Mouse (Mus musculus) midbrain, embryonic 10.5 days (tissue): ENCODE results near the gene Dlgap1. TPM values are rescaled to one million over a fixed set of nuclear protein-coding genes. Genes with fewer than 3 reads are reported as not detected.
"Not testable (repeated sequence)": the region's sequence is repeated elsewhere in the genome, so short reads cannot be mapped to it uniquely, and the experiment has no call there.

ENCODE experiments used
- DNase-seq: peaks from one replicate; pipeline ENCODE4 v3.0.0-alpha.2; 2017; ENCODE audit warnings: low spot score
- H3K27ac ChIP-seq: fragments of 300-500 bp; sonication (generic); replicated peaks from 2 replicates; pipeline ENCODE4 v1.5.1; 2016; ENCODE audit warnings: mild to moderate bottlenecking
- H3K27me3 ChIP-seq: fragments of 300-500 bp; sonication (generic); 2 replicates; pipeline ENCODE4 v1.6.1; 2016; ENCODE audit warnings: low read depth, mild to moderate bottlenecking; ENCODE audit not compliant: poor library complexity, severe bottlenecking
- H3K36me3 ChIP-seq: fragments of 300-500 bp; sonication (generic); 2 replicates; pipeline ENCODE4 v1.6.1; 2016; ENCODE audit warnings: mild to moderate bottlenecking, moderate library complexity
- H3K4me1 ChIP-seq: fragments of 300-500 bp; sonication (generic); 2 replicates; pipeline ENCODE4 v1.6.1; 2016
- H3K4me3 ChIP-seq: fragments of 300-500 bp; sonication (generic); 2 replicates; pipeline ENCODE4 v1.5.1; 2016; ENCODE audit warnings: mild to moderate bottlenecking, moderate library complexity
- H3K9me3 ChIP-seq: fragments of 300-500 bp; sonication (generic); replicated peaks from 2 replicates; pipeline ENCODE4 v1.6.1; 2016; ENCODE audit warnings: mild to moderate bottlenecking
- WGBS: fragments of 180-500 bp; shearing (Covaris S2); methylation state at CpG from one replicate; pipeline ENCODE4 v1.1.7; 2016; 5-methylcytosine and 5-hydroxymethylcytosine counted together
- polyA plus RNA-seq: library from polyadenylated mRNA; unstranded; fragments of >200 nt; fragmentation: Nextera tagmentation; extraction: Ambion mirVana; gene quantifications from 2 replicates; pipeline ENCODE4 v1.2.1, GENCODE M21; 2016

Gene Dlgap1
- polyA plus RNA-seq, 1 experiment from 2014 or later = 1.0 TPM

DNA sequence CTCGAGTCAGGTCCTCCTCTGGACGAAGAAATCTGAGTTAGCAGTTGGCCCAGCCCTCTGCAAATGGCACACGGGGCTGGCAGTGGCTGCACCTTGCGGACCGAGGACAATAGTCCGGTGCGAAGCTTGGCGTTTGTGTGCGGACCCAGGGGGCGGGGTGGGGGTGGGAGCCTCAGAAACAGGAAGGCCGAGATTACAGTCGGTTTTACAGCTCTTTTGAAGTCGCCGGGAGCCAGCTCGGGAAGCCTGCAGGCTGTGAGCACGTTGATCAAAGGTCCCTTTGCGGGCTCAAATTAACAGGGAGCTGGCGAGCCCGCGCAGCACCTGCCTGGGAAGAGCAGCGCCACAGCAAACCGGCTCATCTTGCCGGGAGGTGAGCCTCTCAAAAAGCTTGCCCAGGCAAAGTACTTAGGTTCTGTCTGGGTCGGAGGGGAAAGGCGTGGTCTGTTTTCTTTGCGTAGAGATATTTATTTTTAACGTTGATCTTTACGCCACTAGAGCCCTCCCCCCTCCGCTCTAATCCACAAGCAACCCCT is 865.6 kb downstream of the Dlgap1 start:
- H3K4me3 ChIP-seq = peak overlapping the region; percentile 59
- H3K27me3 ChIP-seq = peaks cover 44% of the 10 kb centered on the region
- peaks cover 35% of the 10 kb centered on the region for H3K4me1 ChIP-seq
- WGBS = under 1% methylated on average over 29 of the region's 29 CpGs
- peaks cover 19% of the 10 kb centered on the region for H3K36me3 ChIP-seq
- H3K27ac ChIP-seq = peak overlapping the region; percentile 84
- no peaks in the 10 kb centered on the region for H3K9me3 ChIP-seq
- peak; percentile 51 for DNase-seq

DNA sequence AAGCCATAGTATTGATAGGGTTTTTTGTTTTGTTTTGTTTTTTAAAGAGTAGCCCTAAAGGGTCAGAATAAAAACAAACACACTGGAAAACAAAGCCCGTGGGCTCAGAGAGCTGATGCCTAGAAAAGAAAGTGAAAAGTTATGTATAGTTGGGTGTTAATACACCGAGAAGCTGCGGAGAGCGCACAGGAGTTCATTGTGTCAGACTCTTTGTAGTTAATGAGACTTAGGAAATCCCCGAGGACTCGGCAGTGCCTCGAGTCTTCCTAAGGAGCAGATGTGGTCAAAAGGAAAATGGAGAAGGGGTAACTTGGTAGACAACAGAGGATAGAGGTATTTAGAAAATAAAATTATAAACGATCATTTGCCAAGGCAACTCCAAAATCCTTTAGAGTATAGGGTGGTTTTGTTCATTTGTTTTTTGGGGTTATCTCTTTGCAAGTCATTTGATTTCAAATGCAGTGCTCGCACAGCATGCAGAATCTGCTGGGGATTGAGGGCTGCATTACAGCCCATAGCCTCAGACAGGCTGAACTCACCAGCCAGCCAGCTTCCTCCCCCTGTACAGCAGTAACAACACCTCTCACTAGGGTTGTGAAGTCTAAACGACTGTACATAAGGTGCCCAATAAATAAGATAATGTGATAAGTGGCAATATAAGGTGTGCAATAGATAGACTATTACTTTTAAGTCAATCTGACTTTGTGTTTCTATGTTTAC is 866.4 kb downstream of the Dlgap1 start:
- peak overlapping the region; percentile 59 for H3K4me3 ChIP-seq
- H3K27me3 ChIP-seq = peaks cover 44% of the 10 kb centered on the region
- H3K36me3 ChIP-seq = peaks cover 27% of the 10 kb centered on the region
- peak overlapping the region; percentile 84 for H3K27ac ChIP-seq
- H3K4me1 ChIP-seq = peaks cover 29% of the 10 kb centered on the region
- no peaks in the 10 kb centered on the region for H3K9me3 ChIP-seq
- DNase-seq = no peak
- under 1% methylated on average over 10 of the region's 10 CpGs for WGBS

DNA sequence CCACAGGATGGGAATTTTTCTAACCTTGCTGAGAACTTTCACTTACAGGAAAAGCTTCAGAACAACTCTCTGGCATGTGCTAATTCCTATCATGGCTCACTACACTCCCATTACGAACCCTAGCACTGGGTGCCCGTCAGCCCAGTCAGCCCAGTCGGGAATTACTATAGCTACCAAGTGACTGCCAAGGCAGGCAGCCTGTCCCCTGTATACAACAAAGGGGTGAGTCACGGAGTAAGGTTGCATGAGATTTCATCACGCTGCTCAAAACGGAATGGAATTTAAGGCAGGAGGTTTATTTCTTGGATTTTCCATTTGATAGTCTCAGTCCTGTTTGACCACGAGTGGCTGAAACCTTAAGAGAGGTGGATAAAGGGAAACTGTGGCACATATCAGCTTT is 867.9 kb downstream of the Dlgap1 start:
- peaks cover 39% of the 10 kb centered on the region for H3K27me3 ChIP-seq

DNA sequence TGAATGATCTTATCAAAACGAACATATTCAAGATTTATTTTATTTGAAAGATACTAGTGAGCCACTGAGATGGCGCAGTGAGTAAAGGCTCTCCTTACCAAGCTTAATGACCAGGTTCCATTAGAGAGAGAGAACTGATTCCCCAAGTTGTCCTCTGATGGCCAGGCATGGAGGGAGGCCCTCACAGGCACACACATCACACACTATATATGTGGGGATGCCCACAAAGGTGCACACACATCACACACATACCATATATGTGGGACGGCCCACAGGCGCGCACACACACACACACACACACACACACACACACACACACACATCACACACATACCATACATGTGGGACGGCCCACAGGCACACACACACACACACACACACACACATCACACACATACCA is 868.6 kb downstream of the Dlgap1 start:
- not testable (repeated sequence) for H3K27ac ChIP-seq, H3K9me3 ChIP-seq, DNase-seq, H3K4me3 ChIP-seq
- Histone ChIP-seq H3K27me3 (peaks cover 36% of the 10 kb centered on the region), H3K4me1 (peaks cover 27% of the 10 kb centered on the region), H3K36me3 (peaks cover 38% of the 10 kb centered on the region)
- 87% methylated on average over 6 of the region's 6 CpGs for WGBS

More for the DNA sequence above, 867.9 kb downstream of the Dlgap1 start:
- 46% methylated on average over 7 of the region's 7 CpGs for WGBS
- H3K36me3 ChIP-seq = peaks cover 36% of the 10 kb centered on the region
- no peak for DNase-seq
- no peak overlapping the region for H3K4me3 ChIP-seq
- no peaks in the 10 kb centered on the region for H3K9me3 ChIP-seq
- H3K27ac ChIP-seq = 0 out of 2 replicates have a peak overlapping the region, but pooled peaks have one; percentile 46
- H3K4me1 ChIP-seq = peaks cover 27% of the 10 kb centered on the region

DNA sequence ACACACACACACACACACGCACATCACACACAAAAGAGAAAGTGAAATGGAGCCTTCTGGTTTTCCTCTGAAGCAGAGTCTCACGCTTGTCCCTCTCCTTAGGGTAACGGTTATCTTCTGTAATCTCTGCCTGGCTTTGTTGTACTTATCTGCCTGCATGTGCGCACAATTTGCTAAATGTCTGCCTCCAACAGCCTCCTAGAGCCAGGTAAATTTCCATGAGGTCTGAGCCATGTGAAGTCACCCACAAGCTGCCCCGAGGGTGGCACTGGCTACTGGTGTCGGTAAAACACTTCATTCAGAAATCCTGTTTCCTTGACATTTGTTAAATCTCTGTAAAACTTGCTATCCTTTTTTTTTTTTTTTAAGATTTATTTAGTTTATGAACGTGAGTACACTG is 869.2 kb downstream of the Dlgap1 start:
- Histone ChIP-seq H3K36me3 (peaks cover 43% of the 10 kb centered on the region), H3K9me3 (no peaks in the 10 kb centered on the region), H3K27ac (no peak overlapping the region), H3K4me1 (peaks cover 27% of the 10 kb centered on the region), H3K4me3 (no peak overlapping the region), H3K27me3 (peaks cover 31% of the 10 kb centered on the region)
- DNase-seq = no peak
- WGBS = 88% methylated on average over 7 of the region's 7 CpGs

DNA sequence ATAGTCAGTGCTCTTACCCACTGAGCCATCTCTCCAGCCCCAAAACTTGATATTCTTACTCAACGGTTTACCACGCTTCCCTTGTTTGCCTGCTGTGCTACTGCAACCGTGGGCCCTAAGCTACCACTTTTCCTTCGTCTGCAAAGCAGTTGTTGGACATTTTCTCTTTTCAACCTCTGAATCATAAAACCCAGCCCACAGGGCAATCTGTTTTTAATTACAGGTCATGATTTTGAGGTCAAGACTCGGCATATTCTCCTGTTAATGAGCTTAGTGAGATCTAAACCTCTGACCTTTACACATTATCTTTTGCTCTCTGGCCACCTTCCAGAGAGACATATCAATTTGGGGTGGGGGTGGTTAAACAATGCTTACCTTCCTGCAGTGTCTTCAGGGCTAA is 869.7 kb downstream of the Dlgap1 start:
- H3K4me1 ChIP-seq = peaks cover 27% of the 10 kb centered on the region
- H3K27me3 ChIP-seq = peaks cover 26% of the 10 kb centered on the region
- DNase-seq = no peak
- H3K27ac ChIP-seq = no peak overlapping the region
- H3K9me3 ChIP-seq = no peaks in the 10 kb centered on the region
- no peak overlapping the region for H3K4me3 ChIP-seq
- H3K36me3 ChIP-seq = peaks cover 48% of the 10 kb centered on the region
- 67% methylated on average over 5 of the region's 5 CpGs for WGBS

DNA sequence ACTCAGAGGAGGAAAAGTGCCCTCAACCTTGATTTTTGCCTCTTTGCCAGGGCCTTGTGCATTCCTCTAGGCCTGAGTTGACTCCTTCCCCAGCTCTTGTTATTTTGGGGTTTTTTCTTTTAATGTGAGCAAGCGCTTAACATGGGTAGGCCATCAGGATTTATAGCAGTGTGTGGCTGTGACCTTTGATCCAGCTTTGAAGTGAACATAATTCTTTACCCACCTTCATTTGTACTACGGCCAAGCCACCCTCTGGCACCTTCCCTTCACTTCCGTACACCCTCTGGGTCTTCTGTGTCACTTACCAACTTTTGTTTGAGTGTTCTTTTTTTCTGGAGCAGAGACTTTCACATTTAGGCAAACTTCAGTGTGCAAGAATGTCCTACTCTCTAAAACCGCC is 874.4 kb downstream of the Dlgap1 start:
- Histone ChIP-seq H3K36me3 (peaks cover 73% of the 10 kb centered on the region), H3K27me3 (no peaks in the 10 kb centered on the region), H3K4me3 (no peak overlapping the region), H3K9me3 (no peaks in the 10 kb centered on the region), H3K4me1 (peaks cover 24% of the 10 kb centered on the region), H3K27ac (no peak overlapping the region)
- DNase-seq = no peak
- 84% methylated on average over 4 of the region's 4 CpGs for WGBS

DNA sequence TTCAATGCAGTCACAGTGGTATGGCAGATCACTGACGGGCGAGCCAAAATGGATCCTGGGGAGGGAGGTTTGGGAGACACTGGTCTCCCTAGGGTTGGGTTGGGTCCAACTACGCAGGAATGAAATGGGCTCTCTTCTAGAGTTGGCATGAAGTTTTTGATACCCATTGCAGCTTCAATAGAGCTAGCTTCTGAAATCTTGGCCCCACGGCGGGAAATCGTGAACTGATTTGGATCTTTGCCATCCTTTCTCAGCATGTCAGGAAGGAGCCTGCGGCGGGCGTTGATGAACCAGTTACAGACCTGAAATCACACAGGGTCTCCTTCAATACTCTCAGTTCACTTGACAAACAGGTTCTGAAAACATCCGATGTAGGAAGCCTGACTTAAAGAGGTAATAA is 876.1 kb downstream of the Dlgap1 start:
- DNase-seq = no peak
- H3K27me3 ChIP-seq = no peaks in the 10 kb centered on the region
- H3K4me1 ChIP-seq = peaks cover 39% of the 10 kb centered on the region
- 94% methylated on average over 10 of the region's 10 CpGs for WGBS
- peaks cover 57% of the 10 kb centered on the region for H3K36me3 ChIP-seq
- no peak overlapping the region for H3K27ac ChIP-seq
- H3K4me3 ChIP-seq = no peak overlapping the region
- H3K9me3 ChIP-seq = no peaks in the 10 kb centered on the region

DNA sequence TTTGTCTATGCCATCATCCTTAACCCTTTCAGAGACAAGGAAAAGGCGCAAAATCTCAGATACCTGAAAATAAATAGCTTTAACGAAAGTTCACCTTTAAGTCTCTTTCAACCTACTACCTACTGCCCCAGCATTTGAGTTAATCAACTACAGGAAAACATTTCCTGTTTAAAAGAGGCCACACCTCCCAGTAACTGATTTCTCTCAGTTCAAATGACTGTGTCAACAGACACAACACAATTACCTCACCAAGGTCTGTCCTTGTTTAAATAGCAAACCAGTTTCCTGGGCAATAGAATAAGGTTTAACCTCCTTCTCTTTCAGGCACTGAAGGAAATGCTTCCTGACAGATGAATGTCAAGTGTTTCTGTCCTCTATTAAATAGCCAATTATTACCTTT is 876.7 kb downstream of the Dlgap1 start:
- WGBS = 91% methylated on average over 2 of the region's 2 CpGs
- H3K27me3 ChIP-seq = no peaks in the 10 kb centered on the region
- no peak overlapping the region for H3K4me3 ChIP-seq
- H3K27ac ChIP-seq = no peak overlapping the region
- peaks cover 41% of the 10 kb centered on the region for H3K4me1 ChIP-seq
- no peak for DNase-seq
- H3K9me3 ChIP-seq = no peaks in the 10 kb centered on the region
- peaks cover 51% of the 10 kb centered on the region for H3K36me3 ChIP-seq

DNA sequence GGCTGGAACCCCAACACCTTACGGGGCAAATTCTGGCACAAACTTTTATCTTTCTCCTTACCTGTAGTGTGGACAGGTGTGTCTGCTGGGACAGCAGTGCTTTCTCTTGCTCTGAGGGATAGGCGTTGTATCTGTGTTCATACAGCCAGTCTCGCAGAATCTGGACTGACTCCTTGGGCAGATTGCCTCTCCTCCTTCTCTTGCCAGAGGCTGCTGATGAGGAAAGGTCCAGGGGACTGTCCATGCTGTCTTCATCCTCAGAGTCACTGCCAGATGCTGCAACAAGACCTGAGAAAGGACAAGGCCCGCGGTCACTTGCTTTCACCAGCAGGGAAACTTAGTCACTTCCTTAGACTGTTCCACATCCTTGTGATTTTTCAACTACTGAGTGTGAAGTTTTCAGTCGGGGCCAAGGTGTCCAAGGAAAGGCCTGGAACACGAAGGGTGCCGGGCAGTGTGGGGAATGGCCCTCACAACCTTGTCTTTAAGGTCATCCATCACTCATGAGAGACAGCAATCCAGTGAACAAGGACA is 877.3 kb downstream of the Dlgap1 start:
- Histone ChIP-seq H3K27ac (0 out of 2 replicates have a peak overlapping the region, but pooled peaks have one; percentile 35), H3K9me3 (no peaks in the 10 kb centered on the region), H3K4me3 (no peak overlapping the region), H3K27me3 (no peaks in the 10 kb centered on the region), H3K36me3 (peaks cover 50% of the 10 kb centered on the region), H3K4me1 (peaks cover 48% of the 10 kb centered on the region)
- 86% methylated on average over 8 of the region's 8 CpGs for WGBS
- no peak for DNase-seq

DNA sequence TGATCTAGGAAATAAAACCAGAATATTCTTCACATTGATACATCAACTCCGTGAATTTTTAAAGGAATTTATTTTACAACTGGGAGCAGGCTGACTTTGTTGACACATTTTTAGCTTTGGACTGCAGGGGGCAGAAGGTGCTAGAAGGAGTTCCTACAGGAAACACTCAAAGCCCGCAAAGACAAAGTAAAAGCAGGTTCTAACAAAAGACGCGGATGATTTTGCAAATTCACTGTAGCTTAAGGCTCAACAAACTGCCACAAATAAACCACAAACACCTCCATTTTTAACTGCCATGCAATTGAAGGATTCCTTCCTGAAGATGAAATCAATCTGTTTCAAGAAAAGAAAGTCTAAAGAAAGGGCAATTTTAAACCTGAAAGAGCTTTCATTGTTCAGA is 878.2 kb downstream of the Dlgap1 start:
- Histone ChIP-seq H3K27me3 (no peaks in the 10 kb centered on the region), H3K4me1 (peaks cover 56% of the 10 kb centered on the region), H3K36me3 (peaks cover 42% of the 10 kb centered on the region), H3K27ac (peak overlapping the region; percentile 97), H3K4me3 (peak overlapping the region; percentile 84), H3K9me3 (no peaks in the 10 kb centered on the region)
- WGBS = 8% methylated on average over 4 of the region's 4 CpGs
- DNase-seq = no peak

DNA sequence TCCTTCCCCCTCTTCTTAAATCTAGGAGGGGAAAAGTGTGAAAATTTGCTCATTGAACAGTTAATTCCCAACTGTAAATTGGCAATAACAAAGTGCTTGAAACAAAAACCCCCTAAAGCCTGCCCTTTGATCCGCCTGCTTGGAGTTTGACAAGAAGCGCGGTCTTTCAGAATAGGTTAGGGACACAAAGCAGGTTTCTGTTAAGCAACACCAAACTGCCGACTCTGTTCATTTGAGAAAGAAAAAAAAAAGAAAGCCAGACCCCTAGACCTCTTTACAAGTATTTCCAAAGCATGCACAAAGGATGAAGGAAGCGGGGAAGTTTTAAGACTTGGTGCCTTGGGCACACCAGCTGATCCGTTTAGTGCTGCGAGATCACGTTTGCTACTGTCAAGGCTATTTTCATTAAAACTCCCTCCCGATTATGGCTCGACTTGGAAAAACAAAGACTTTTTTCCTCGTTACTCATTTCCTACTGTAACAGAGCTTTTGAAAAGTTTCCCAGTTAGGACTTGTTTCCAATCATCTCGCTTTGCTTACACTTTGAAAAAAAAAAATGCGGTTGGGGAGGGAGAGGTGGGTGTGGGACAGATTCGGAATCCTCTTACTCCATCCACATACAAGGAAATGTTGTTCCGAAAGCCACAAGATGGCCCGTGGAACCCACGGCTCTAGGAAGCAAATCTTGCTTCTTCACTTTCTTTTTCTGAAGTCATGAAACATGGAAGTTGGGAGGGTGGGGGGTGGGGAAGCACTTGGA is 879.1 kb downstream of the Dlgap1 start:
- H3K27me3 ChIP-seq = no peaks in the 10 kb centered on the region
- H3K36me3 ChIP-seq = peaks cover 35% of the 10 kb centered on the region
- H3K4me3 ChIP-seq = peak overlapping the region; percentile 84
- WGBS = under 1% methylated on average over 17 of the region's 17 CpGs
- peak; percentile 35 for DNase-seq
- peaks cover 59% of the 10 kb centered on the region for H3K4me1 ChIP-seq
- H3K9me3 ChIP-seq = no peaks in the 10 kb centered on the region
- H3K27ac ChIP-seq = peak overlapping the region; percentile 97
